Mouse (Mus musculus): ENCODE results near the gene Cpne4. TPM values are rescaled to one million over a fixed set of nuclear protein-coding genes. Genes with fewer than 3 reads are reported as not detected.
A peak's percentile ranks its signal among the peaks of the same experiment; 100 is the strongest.

Gene Cpne4
- polyA plus RNA-seq, 1 experiment from 2014 or later, result 0.95 TPM

DNA sequence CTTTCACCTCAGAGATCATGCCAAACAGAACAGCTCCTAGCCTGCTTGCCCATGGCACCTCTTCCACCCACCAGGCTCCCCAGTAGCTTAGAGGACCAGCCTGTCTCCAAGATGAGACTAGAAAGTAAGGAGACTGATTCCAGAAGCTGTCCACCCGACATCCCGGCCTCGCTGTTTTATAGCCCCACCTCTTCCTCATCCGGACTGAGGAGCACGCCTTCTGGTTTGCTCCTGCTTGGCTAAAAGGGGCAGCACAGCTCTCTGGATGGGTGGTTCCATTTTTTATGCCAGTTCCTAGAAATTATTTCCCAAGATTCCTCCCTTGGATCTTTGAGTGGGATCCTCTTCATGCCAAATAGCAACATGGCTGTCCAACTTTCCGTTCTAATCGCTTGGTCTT is 486.6 kb downstream of the Cpne4 start:
- H3K4me3 ChIP-seq, result no peak overlapping the region
- no peak overlapping the region for H3K27ac ChIP-seq
- no peaks in the 10 kb centered on the region for H3K4me1 ChIP-seq
- no peaks in the 10 kb centered on the region for H3K36me3 ChIP-seq
- no peaks in the 10 kb centered on the region for H3K27me3 ChIP-seq (ENCODE audit: insufficient read depth, poor library complexity, severe bottlenecking)
- H3K9me3 ChIP-seq, result no peaks in the 10 kb centered on the region
- no peak for DNase-seq (ENCODE audit: low spot score)
- 86% methylated on average over 7 of the region's 7 CpGs for WGBS

GRCm38 (mm10) chr9:105037847-105038246 is 490.8 kb downstream of the Cpne4 start:
- DNase-seq (ENCODE audit: low spot score), result no peak
- Histone ChIP-seq H3K4me1 (no peaks in the 10 kb centered on the region), H3K27me3 (ENCODE audit: insufficient read depth, poor library complexity, severe bottlenecking) (no peaks in the 10 kb centered on the region), H3K9me3 (no peaks in the 10 kb centered on the region), H3K36me3 (no peaks in the 10 kb centered on the region), H3K4me3 (no peak overlapping the region), H3K27ac (no peak overlapping the region)
- WGBS, result 66% methylated on average over 3 of the region's 3 CpGs

GRCm38 (mm10) chr9:105046014-105046413 is 498.9 kb downstream of the Cpne4 start:
- DNase-seq (ENCODE audit: low spot score), result no peak
- Histone ChIP-seq H3K27me3 (ENCODE audit: insufficient read depth, poor library complexity, severe bottlenecking) (no peaks in the 10 kb centered on the region), H3K4me1 (no peaks in the 10 kb centered on the region), H3K36me3 (no peaks in the 10 kb centered on the region), H3K9me3 (no peaks in the 10 kb centered on the region), H3K27ac (no peak overlapping the region), H3K4me3 (no peak overlapping the region)
- WGBS, result 76% methylated on average over 7 of the region's 7 CpGs

- Histone ChIP-seq H3K4me1 (no peaks in the 10 kb centered on the region), H3K4me3 (no peak overlapping the region), H3K9me3 (no peaks in the 10 kb centered on the region), H3K36me3 (no peaks in the 10 kb centered on the region), H3K27me3 (ENCODE audit: insufficient read depth, poor library complexity, severe bottlenecking) (no peaks in the 10 kb centered on the region), H3K27ac (no peak overlapping the region)
- WGBS, result 64% methylated on average over 10 of the region's 10 CpGs
- no peak for DNase-seq (ENCODE audit: low spot score)
Measured at GRCm38 (mm10) chr9:105048351-105048750, 501.3 kb downstream of the Cpne4 start.

DNA sequence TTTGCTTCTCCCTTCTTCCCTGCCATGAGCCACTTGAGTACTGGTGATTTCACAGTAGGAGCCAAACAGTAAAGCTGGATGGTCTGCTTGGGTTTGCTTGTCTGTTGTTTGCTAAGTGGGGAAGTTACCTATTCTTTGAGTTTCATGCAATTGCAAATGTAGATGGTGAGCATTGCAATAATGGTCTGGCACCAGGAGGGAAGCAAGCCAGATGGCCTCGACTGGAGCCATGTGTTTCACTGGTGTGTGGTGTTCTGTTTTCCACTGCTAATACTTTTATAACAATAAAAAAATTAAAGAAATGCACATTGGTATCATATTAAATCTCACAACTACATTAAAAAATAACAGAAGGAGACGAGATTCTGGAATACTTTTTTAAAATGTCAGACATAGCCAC is 502.6 kb downstream of the Cpne4 start:
- Histone ChIP-seq H3K27ac (no peak overlapping the region), H3K9me3 (no peaks in the 10 kb centered on the region), H3K27me3 (ENCODE audit: insufficient read depth, poor library complexity, severe bottlenecking) (no peaks in the 10 kb centered on the region), H3K4me1 (peaks cover 6% of the 10 kb centered on the region; the same call in 1 of the 2 replicates), H3K4me3 (no peak overlapping the region), H3K36me3 (no peaks in the 10 kb centered on the region)
- 42% methylated on average over 2 of the region's 2 CpGs for WGBS
- DNase-seq (ENCODE audit: low spot score), result no peak

- H3K27ac ChIP-seq, result no peak overlapping the region
- no peaks in the 10 kb centered on the region for H3K9me3 ChIP-seq
- H3K36me3 ChIP-seq, result peaks cover 4% of the 10 kb centered on the region; the same call in 1 of the 2 replicates
- H3K27me3 ChIP-seq (ENCODE audit: insufficient read depth, poor library complexity, severe bottlenecking), result no peaks in the 10 kb centered on the region
- no peak overlapping the region for H3K4me3 ChIP-seq
- WGBS, result 56% methylated on average over 2 of the region's 2 CpGs
- H3K4me1 ChIP-seq, result peaks cover 6% of the 10 kb centered on the region; the same call in 1 of the 2 replicates
- DNase-seq (ENCODE audit: low spot score), result no peak
Measured at GRCm38 (mm10) chr9:105050257-105050656, 503.2 kb downstream of the Cpne4 start.

- Histone ChIP-seq H3K36me3 (peaks cover 30% of the 10 kb centered on the region), H3K27me3 (ENCODE audit: insufficient read depth, poor library complexity, severe bottlenecking) (no peaks in the 10 kb centered on the region), H3K27ac (peak within 1 kb of the TSS; percentile 94), H3K4me3 (peak within 1 kb of the TSS; percentile 84), H3K9me3 (no peaks in the 10 kb centered on the region), H3K4me1 (peaks cover 6% of the 10 kb centered on the region; the same call in 1 of the 2 replicates)
- DNase-seq (ENCODE audit: low spot score), result peak; percentile 91
- WGBS, result under 1% methylated on average over 31 of the region's 31 CpGs
Measured at GRCm38 (mm10) chr9:105053147-105053557, 506.1 kb downstream of the Cpne4 start, which contains the start of gene Mrpl3. Gene Mrpl3 (plus strand): TSS chr9:105053239.

GRCm38 (mm10) chr9:105053812-105054211 is 506.7 kb downstream of the Cpne4 start:
- no peaks in the 10 kb centered on the region for H3K27me3 ChIP-seq (ENCODE audit: insufficient read depth, poor library complexity, severe bottlenecking)
- 51% methylated on average over 4 of the region's 4 CpGs for WGBS
- peaks cover 6% of the 10 kb centered on the region; the same call in 1 of the 2 replicates for H3K4me1 ChIP-seq
- peak overlapping the region; percentile 84 for H3K4me3 ChIP-seq
- no peaks in the 10 kb centered on the region for H3K9me3 ChIP-seq
- no peak for DNase-seq (ENCODE audit: low spot score)
- peaks cover 37% of the 10 kb centered on the region for H3K36me3 ChIP-seq
- peak overlapping the region; percentile 94 for H3K27ac ChIP-seq

GRCm38 (mm10) chr9:105069106-105069505 is 522.0 kb downstream of the Cpne4 start:
- WGBS, result 94% methylated on average over 10 of the region's 10 CpGs
- Histone ChIP-seq H3K4me3 (no peak overlapping the region), H3K4me1 (no peaks in the 10 kb centered on the region), H3K27ac (no peak overlapping the region), H3K9me3 (no peaks in the 10 kb centered on the region), H3K27me3 (ENCODE audit: insufficient read depth, poor library complexity, severe bottlenecking) (no peaks in the 10 kb centered on the region), H3K36me3 (peaks cover 86% of the 10 kb centered on the region)
- no peak for DNase-seq (ENCODE audit: low spot score)

GRCm38 (mm10) chr9:105072991-105073748 is 526.1 kb downstream of the Cpne4 start:
- H3K27me3 ChIP-seq (ENCODE audit: insufficient read depth, poor library complexity, severe bottlenecking), result no peaks in the 10 kb centered on the region
- H3K27ac ChIP-seq, result no peak overlapping the region
- no peak for DNase-seq (ENCODE audit: low spot score)
- 86% methylated on average over 4 of the region's 4 CpGs for WGBS
- H3K4me1 ChIP-seq, result no peaks in the 10 kb centered on the region
- no peak overlapping the region for H3K4me3 ChIP-seq
- H3K36me3 ChIP-seq, result peaks cover 89% of the 10 kb centered on the region
- H3K9me3 ChIP-seq, result no peaks in the 10 kb centered on the region

- H3K36me3 ChIP-seq, result peaks cover 79% of the 10 kb centered on the region
- DNase-seq (ENCODE audit: low spot score), result no peak
- no peaks in the 10 kb centered on the region for H3K4me1 ChIP-seq
- no peaks in the 10 kb centered on the region for H3K9me3 ChIP-seq
- H3K27ac ChIP-seq, result no peak overlapping the region
- H3K4me3 ChIP-seq, result no peak overlapping the region
- WGBS, result 89% methylated on average over 8 of the region's 8 CpGs
- no peaks in the 10 kb centered on the region for H3K27me3 ChIP-seq (ENCODE audit: insufficient read depth, poor library complexity, severe bottlenecking)
Measured at GRCm38 (mm10) chr9:105074851-105075250, 527.8 kb downstream of the Cpne4 start.

DNA sequence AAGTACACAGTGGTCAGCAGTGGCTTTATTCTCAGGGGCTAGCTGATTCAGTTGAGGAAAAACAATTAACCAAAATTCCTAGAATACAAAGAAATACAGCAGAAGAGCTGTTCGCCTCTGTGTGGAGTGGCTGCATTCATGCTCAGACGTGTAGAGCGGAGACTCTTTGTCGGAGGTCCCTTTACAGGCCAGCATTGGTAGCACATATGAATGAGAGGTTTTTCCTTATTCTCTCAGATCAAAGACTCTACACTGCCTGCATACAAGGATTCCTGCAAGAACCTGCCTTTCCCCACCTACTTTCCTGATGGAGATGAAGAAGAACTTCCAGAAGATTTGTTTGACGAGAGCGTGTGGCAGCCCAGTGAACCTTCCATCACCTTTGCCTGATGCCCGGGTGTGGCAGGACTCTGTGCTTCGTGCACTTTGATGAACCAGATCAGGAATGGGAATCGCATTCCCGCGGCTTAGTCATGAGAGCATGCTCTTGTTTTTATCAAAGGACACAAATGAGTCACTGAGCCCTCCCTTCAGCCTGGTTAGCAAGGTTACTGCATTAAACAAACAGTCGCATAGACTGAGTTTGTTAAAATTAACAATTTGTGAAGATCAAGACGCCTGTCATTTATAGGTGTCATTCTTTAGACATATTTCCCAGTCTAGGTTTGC is 529.8 kb downstream of the Cpne4 start:
- DNase-seq (ENCODE audit: low spot score), result no peak
- Histone ChIP-seq H3K4me1 (no peaks in the 10 kb centered on the region), H3K9me3 (no peaks in the 10 kb centered on the region), H3K4me3 (no peak overlapping the region), H3K36me3 (peaks cover 62% of the 10 kb centered on the region), H3K27me3 (ENCODE audit: insufficient read depth, poor library complexity, severe bottlenecking) (no peaks in the 10 kb centered on the region), H3K27ac (no peak overlapping the region)
- 91% methylated on average over 13 of the region's 13 CpGs for WGBS

- Histone ChIP-seq H3K27ac (no peak overlapping the region), H3K27me3 (ENCODE audit: insufficient read depth, poor library complexity, severe bottlenecking) (no peaks in the 10 kb centered on the region), H3K4me3 (no peak overlapping the region), H3K36me3 (peaks cover 46% of the 10 kb centered on the region), H3K4me1 (no peaks in the 10 kb centered on the region), H3K9me3 (no peaks in the 10 kb centered on the region)
- DNase-seq (ENCODE audit: low spot score), result no peak
- 84% methylated on average over 4 of the region's 4 CpGs for WGBS
Measured at GRCm38 (mm10) chr9:105078460-105078859, 531.4 kb downstream of the Cpne4 start.
